Mouse (Mus musculus): Measurements from ENCODE around the gene Pdzk1ip1.

Gene Pdzk1ip1

GRCm38 (mm10) chr4:115075204-115075915 lies 13.1 kb upstream of the Pdzk1ip1 start:
- in situ Hi-C loops (cut with MseI, MboI), result no loop called here

GRCm38 (mm10) chr4:115078892-115079820 lies 9.4 kb upstream of the Pdzk1ip1 start:
- in situ Hi-C loops (cut with MseI, MboI), result no loop called here

DNA sequence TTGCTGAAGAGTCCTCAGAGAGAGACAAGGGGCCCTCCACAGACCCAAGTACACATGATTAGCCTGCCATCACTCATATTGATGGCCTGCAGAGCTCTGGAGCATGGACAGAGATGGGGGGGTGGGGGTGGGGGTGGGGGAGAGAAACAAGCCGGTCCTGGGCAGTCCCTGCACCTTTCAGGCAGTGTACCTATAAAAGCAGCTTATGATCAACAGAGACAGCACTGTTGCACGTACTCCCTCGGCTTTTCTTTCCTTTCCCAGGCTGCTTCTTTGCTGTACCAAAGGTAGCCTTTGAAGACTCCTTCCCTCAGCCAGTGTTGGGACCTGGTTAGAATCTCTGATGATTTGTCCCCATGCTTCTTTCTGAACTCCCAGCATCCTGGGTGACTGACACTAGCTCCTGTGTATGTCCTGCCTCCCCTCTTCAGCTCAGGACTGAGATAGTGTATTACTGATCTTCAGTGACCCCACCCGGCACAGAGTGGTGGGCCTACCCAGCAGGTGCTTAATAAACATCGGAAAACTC lies 8.6 kb upstream of the Pdzk1ip1 start:
- in situ Hi-C loops (cut with MseI, MboI), result no loop called here

- in situ Hi-C loops (cut with MseI, MboI), result no loop called here
These were observed 5.5 kb upstream of the Pdzk1ip1 start for GRCm38 (mm10) chr4:115083031-115083430.

DNA sequence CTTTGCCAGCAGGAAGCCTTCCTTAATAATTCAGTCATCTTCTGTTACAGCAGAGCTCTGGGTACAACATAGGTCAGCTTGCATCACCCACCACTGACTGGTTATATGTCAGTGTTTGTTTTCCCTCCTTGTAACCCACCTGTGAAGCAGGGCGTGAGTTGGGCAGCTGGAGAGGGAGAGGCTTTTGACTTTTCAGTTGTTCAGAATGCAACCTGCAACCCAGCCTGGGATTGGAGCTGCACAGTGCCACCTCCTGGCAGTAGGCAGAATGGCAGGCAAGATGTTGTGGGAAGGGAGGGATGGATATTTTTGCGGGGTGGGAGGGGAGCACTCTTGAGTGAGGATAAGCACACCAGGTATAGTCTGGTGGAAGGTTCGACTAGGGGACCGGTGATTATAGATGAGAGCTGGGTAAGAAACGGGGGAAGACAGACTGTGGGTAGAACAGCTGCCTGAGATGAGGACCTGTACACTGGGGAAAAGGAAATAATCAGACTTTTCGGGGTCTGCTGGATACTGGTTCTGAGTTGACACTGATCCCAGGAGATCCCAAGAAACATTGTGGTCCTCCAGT lies 2.9 kb upstream of the Pdzk1ip1 start:
- in situ Hi-C loops (cut with MseI, MboI), result no loop called here

DNA sequence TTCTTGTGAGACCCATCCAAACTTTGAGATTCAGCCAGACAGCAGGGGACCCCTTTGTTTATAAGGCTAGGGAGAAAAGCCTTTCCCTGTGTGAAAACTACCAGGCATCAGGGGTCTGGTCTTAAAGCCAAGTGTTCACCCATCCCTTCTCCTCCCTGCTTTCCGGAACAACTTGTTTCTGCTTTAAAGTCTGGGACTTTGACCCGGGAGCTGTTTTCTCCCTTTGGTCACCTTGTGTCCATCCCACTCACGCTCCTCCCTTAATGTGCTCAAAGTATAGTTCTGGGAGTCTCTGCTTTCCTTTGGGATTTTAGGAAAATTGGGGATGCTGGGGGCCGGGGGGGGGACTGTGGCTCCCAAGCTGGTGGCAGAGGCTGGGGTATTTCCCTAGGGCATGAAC lies 2.3 kb upstream of the Pdzk1ip1 start:
- in situ Hi-C loops (cut with MseI, MboI), result no loop called here

DNA sequence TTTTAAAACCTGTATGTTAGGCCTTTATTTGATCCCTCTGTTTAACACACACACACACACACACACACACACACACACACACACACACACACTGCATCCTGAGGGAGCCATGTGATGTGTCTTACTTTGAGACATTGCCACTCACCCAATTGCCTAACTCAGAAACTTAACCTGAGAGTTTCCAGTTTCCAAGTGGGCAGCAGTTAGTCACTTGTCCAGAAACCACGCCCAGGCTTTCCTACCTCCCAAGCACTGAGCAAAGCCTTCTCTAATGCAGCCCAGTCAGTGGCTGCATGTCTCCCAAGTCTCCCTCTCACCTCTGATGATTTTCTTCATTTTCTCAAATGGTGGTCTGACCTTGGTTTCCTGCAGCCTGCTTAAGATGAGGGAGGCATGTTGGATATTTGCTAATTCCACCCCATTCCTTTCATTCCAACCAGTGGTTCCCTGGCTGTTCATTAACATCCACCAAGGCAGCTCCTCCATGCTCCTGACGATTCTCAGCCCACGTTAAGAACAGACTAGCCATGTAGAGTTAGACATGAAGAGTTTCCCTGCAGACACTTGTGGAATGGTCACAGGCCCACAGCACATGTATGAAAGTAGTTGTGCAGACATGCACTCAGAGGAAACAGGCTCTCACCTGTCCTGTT lies 1.6 kb upstream of the Pdzk1ip1 start:
- in situ Hi-C loops (cut with MseI, MboI), result no loop called here

DNA sequence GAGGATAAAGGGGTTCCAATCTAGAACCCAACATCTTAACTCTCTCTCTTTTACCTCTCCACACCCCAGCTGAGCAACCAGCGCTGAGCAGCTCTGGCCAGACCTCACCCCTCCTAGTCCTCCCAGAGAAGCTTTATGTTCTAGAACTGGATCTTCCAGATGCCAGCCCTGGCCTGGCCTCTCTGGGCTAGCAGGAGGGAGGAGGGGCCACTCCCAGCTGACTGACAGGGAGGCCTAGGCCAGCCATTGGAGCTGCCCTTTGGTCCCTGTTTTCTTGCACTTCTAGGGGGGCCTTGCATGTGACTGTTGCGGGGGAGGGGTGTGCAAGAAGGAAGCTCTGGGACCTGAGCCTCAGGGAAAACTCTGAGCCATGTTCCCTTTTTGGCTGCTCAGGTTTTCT lies 2.1 kb downstream of the Pdzk1ip1 start:
- in situ Hi-C loops (cut with MseI, MboI), result no loop called here

DNA sequence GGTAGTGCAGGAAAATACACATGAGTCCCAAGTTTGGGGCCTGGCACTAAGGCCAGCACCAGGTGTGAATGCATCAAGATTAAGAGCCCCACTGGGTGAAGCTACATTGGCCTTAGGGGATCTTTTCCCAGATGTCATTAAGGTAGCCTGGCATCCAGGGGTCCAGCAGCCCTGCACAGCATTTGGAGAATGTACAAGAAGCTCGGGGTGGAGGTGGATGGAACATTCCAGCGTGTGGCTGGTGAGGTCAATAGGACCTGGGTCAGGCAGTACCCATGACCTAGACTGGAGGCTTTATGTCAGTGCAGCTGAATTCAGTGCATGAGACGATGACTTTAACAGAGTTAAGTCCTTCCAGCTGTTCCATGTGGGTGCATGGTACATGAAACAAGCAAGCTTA lies 3.3 kb downstream of the Pdzk1ip1 start:
- in situ Hi-C loops (cut with MseI, MboI), result no loop called here

- in situ Hi-C loops (cut with MseI, MboI), result no loop called here
These were observed 4.9 kb downstream of the Pdzk1ip1 start for GRCm38 (mm10) chr4:115093331-115093864.

- in situ Hi-C loops (cut with MseI, MboI), result no loop called here
These were observed 5.5 kb downstream of the Pdzk1ip1 start for GRCm38 (mm10) chr4:115094056-115094455.

DNA sequence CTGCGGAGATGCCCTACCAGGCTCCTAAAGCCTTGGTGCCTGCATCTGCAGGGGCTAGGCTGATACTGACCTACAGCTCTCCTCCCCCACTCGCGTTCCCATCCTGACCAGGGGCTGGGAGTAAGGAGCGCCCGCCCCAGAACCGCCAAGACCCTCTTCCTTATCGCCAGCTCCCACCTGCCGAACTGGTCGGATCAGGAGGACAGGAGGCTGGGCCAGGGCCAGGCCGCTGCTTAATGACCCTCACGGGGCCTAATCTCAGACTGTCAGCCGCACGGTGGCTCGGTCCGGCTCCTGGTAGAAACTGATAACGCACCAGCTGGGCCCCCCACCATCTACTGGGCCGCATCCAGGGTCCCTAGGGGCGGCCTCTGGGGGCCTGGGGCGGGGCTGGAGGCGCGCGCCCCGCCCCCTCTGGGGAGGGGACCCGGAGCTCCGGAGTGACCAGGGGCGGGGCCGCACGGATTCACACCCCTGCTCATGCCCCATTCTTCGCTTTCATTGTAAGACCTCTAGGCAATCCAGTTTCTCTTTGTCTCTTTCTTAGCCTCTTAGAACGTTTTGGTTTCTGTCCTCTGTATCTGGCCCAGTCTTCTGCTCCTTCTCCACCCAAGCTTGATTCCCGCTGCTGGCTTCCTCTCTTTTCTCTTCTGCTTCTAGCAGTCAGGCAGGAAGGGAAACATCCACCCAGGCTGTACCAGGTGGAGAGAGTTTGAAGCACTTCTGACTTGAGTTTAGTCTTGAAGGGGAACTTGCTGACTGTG lies 7.3 kb downstream of the Pdzk1ip1 start:
- in situ Hi-C loops (cut with MseI, MboI), result no loop called here

DNA sequence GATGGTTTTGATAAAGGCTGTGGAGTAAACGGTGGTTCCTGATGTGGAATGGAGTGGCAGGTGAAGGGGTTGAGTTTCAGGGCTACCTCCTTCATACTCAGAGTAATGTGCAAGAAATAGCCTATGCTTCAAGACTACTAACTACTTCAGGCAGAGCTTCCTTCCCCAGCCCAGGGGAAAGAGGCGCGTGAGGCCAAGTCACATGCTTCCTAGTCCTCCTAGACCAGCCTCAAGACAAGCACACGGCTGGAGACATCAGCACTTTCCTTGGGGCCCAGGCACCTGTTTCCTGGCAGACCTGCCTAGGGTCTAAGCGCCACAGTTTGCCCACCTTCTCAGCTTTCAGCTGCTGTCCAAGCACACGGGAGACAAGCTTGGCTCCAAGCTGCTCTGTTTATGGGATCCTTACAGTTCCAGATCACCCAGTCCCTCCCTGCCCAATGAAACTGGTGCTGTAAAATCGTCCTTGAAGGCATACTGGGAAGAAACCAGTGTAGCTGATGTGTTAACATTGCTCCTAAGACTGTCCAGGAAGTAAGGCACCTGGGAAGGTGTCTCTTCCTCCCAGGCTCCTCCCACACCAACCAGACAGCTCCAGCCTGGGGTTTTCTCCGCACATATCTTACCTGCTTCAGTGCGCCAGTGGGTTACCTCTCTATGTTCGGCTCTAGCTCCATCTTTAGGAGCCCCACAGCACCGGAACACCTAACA lies 8.1 kb downstream of the Pdzk1ip1 start:
- in situ Hi-C loops (cut with MseI, MboI), result no loop called here

GRCm38 (mm10) chr4:115097146-115097496 lies 8.6 kb downstream of the Pdzk1ip1 start:
- in situ Hi-C loops (cut with MseI, MboI), result no loop called here

GRCm38 (mm10) chr4:115101682-115102081 lies 13.2 kb downstream of the Pdzk1ip1 start:
- in situ Hi-C loops (cut with MseI, MboI), result loop anchor here in 1 of 2 experiments (25.0 kb wide), 1 partner anchor 611 kb away; no protein-coding TSS in a partner anchor

DNA sequence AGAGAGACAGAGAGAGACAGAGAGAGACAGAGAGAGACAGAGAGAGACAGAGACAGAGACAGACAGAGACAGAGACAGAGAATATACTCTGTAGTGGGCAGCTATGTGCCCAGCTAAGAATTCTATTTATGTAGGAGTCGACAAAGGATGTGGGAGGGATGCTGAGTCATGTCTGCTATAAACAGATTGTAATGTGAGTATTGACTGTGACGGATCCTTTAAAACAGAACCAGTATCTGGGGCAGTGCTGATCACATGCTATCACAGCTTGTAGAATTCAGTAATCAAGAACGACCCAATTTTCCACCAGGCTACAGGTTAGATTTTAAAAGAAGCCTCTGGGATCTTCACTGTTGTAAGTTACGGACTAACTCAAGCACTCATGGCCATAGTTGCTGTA lies 15.0 kb downstream of the Pdzk1ip1 start:
- in situ Hi-C loops (cut with MseI, MboI), result loop anchor here in 1 of 2 experiments (25.0 kb wide), 1 partner anchor 609 kb away; no protein-coding TSS in a partner anchor

GRCm38 (mm10) chr4:115111167-115111566 lies 22.7 kb downstream of the Pdzk1ip1 start:
- in situ Hi-C loops (cut with MseI, MboI), result loop anchor here in 1 of 2 experiments (25.0 kb wide), 1 partner anchor 601 kb away; no protein-coding TSS in a partner anchor

- in situ Hi-C loops (cut with MseI, MboI), result loop anchor here in 1 of 2 experiments (25.0 kb wide), 1 partner anchor 599 kb away; no protein-coding TSS in a partner anchor
These were observed 24.8 kb downstream of the Pdzk1ip1 start for GRCm38 (mm10) chr4:115113266-115113665.

- in situ Hi-C loops (cut with MseI, MboI), result loop anchor here in 1 of 2 experiments (25.0 kb wide), 1 partner anchor 593 kb away; no protein-coding TSS in a partner anchor
These were observed 31.1 kb downstream of the Pdzk1ip1 start for GRCm38 (mm10) chr4:115119642-115120041.

Measured in mouse trophoblast stem cell (cell line).